Mouse (Mus musculus): Measurements from ENCODE around the gene Errfi1. TPM values are rescaled to one million over a fixed set of nuclear protein-coding genes. Genes with fewer than 3 reads are reported as not detected.

Gene Errfi1
- polyA plus RNA-seq, 1 experiment from 2014 or later = 17.3 TPM

GRCm38 (mm10) chr4:150824877-150825276 lies 28.8 kb upstream of the Errfi1 start:
- Histone ChIP-seq H3K4me1 (no peaks in the 10 kb centered on the region), H3K4me3 (no peak overlapping the region), H3K27me3 (no peaks in the 10 kb centered on the region), H3K36me3 (no peaks in the 10 kb centered on the region), H3K9ac (replicated peaks) (no peak overlapping the region), H3K4me2 (replicated peaks) (no peak overlapping the region), H3K27ac (replicated peaks) (no peak overlapping the region), H3K9me3 (no peaks in the 10 kb centered on the region)
- 63% methylated on average over 6 of the region's 6 CpGs for whole genome bisulfite sequencing
- ATAC-seq (replicated peaks) = no peak

GRCm38 (mm10) chr4:150825531-150825930 lies 28.2 kb upstream of the Errfi1 start:
- Histone ChIP-seq H3K4me2 (replicated peaks) (no peak overlapping the region), H3K4me3 (no peak overlapping the region), H3K36me3 (no peaks in the 10 kb centered on the region), H3K9me3 (no peaks in the 10 kb centered on the region), H3K27ac (replicated peaks) (no peak overlapping the region), H3K9ac (replicated peaks) (no peak overlapping the region), H3K27me3 (no peaks in the 10 kb centered on the region), H3K4me1 (no peaks in the 10 kb centered on the region)
- ATAC-seq (replicated peaks) = no peak
- WGBS = 20% methylated on average over 7 of the region's 7 CpGs

- no peaks in the 10 kb centered on the region for H3K4me1 ChIP-seq
- no peak overlapping the region for H3K9ac ChIP-seq (replicated peaks)
- WGBS = 63% methylated on average over 3 of the region's 3 CpGs
- H3K4me3 ChIP-seq = no peak overlapping the region
- H3K9me3 ChIP-seq = no peaks in the 10 kb centered on the region
- H3K36me3 ChIP-seq = no peaks in the 10 kb centered on the region
- no peak for ATAC-seq (replicated peaks)
- no peak overlapping the region for H3K27ac ChIP-seq (replicated peaks)
- H3K4me2 ChIP-seq (replicated peaks) = no peak overlapping the region
- no peaks in the 10 kb centered on the region for H3K27me3 ChIP-seq
These were observed 22.4 kb upstream of the Errfi1 start for GRCm38 (mm10) chr4:150831321-150831720.

- ATAC-seq (replicated peaks) = no peak
- Histone ChIP-seq H3K27ac (replicated peaks) (no peak overlapping the region), H3K4me3 (no peak overlapping the region), H3K36me3 (no peaks in the 10 kb centered on the region), H3K9ac (replicated peaks) (no peak overlapping the region), H3K4me2 (replicated peaks) (no peak overlapping the region), H3K4me1 (no peaks in the 10 kb centered on the region), H3K27me3 (no peaks in the 10 kb centered on the region), H3K9me3 (no peaks in the 10 kb centered on the region)
- 89% methylated on average over 6 of the region's 6 CpGs for WGBS
These were observed 21.8 kb upstream of the Errfi1 start for GRCm38 (mm10) chr4:150831941-150832340.

- H3K4me2 ChIP-seq (replicated peaks) = no peak overlapping the region
- no peaks in the 10 kb centered on the region for H3K36me3 ChIP-seq
- H3K4me3 ChIP-seq = no peak overlapping the region
- no peaks in the 10 kb centered on the region for H3K27me3 ChIP-seq
- no peak overlapping the region for H3K27ac ChIP-seq (replicated peaks)
- no peaks in the 10 kb centered on the region for H3K4me1 ChIP-seq
- ATAC-seq (replicated peaks) = no peak
- H3K9me3 ChIP-seq = no peaks in the 10 kb centered on the region
- WGBS = 81% methylated on average over 5 of the region's 5 CpGs
- no peak overlapping the region for H3K9ac ChIP-seq (replicated peaks)
These were observed 18.6 kb upstream of the Errfi1 start for GRCm38 (mm10) chr4:150835163-150835562.

GRCm38 (mm10) chr4:150836258-150836657 lies 17.5 kb upstream of the Errfi1 start:
- Histone ChIP-seq H3K4me1 (no peaks in the 10 kb centered on the region), H3K9me3 (no peaks in the 10 kb centered on the region), H3K36me3 (no peaks in the 10 kb centered on the region), H3K27me3 (no peaks in the 10 kb centered on the region), H3K27ac (replicated peaks) (no peak overlapping the region), H3K4me2 (replicated peaks) (no peak overlapping the region), H3K9ac (replicated peaks) (no peak overlapping the region), H3K4me3 (no peak overlapping the region)
- no peak for ATAC-seq (replicated peaks)
- 91% methylated on average over 13 of the region's 13 CpGs for WGBS

GRCm38 (mm10) chr4:150836961-150837360 lies 16.8 kb upstream of the Errfi1 start:
- no peak for ATAC-seq (replicated peaks)
- Histone ChIP-seq H3K4me1 (no peaks in the 10 kb centered on the region), H3K4me2 (replicated peaks) (no peak overlapping the region), H3K4me3 (no peak overlapping the region), H3K27me3 (no peaks in the 10 kb centered on the region), H3K9me3 (no peaks in the 10 kb centered on the region), H3K27ac (replicated peaks) (no peak overlapping the region), H3K36me3 (no peaks in the 10 kb centered on the region), H3K9ac (replicated peaks) (no peak overlapping the region)
- WGBS = 93% methylated on average over 12 of the region's 12 CpGs

- no peaks in the 10 kb centered on the region for H3K9me3 ChIP-seq
- H3K27me3 ChIP-seq = no peaks in the 10 kb centered on the region
- no peak overlapping the region for H3K9ac ChIP-seq (replicated peaks)
- H3K4me2 ChIP-seq (replicated peaks) = no peak overlapping the region
- no peak for ATAC-seq (replicated peaks)
- H3K27ac ChIP-seq (replicated peaks) = no peak overlapping the region
- H3K36me3 ChIP-seq = no peaks in the 10 kb centered on the region
- no peaks in the 10 kb centered on the region for H3K4me1 ChIP-seq
- 88% methylated on average over 6 of the region's 6 CpGs for WGBS
- no peak overlapping the region for H3K4me3 ChIP-seq
These were observed 16.3 kb upstream of the Errfi1 start for GRCm38 (mm10) chr4:150837458-150837857.

- 91% methylated on average over 5 of the region's 5 CpGs for WGBS
- Histone ChIP-seq H3K4me2 (replicated peaks) (no peak overlapping the region), H3K9ac (replicated peaks) (no peak overlapping the region), H3K27me3 (no peaks in the 10 kb centered on the region), H3K27ac (replicated peaks) (no peak overlapping the region), H3K4me3 (no peak overlapping the region), H3K9me3 (no peaks in the 10 kb centered on the region), H3K36me3 (no peaks in the 10 kb centered on the region), H3K4me1 (0 out of 2 replicates have a peak, but pooled peaks cover 3% of the 10 kb centered on the region)
- ATAC-seq (replicated peaks) = no peak
These were observed 11.7 kb upstream of the Errfi1 start for GRCm38 (mm10) chr4:150842045-150842444.

- no peak overlapping the region for H3K4me3 ChIP-seq
- H3K27me3 ChIP-seq = no peaks in the 10 kb centered on the region
- ATAC-seq (replicated peaks) = no peak
- H3K9me3 ChIP-seq = no peaks in the 10 kb centered on the region
- WGBS = 89% methylated on average over 7 of the region's 7 CpGs
- H3K36me3 ChIP-seq = no peaks in the 10 kb centered on the region
- H3K4me2 ChIP-seq (replicated peaks) = no peak overlapping the region
- no peak overlapping the region for H3K9ac ChIP-seq (replicated peaks)
- no peak overlapping the region for H3K27ac ChIP-seq (replicated peaks)
- H3K4me1 ChIP-seq = 0 out of 2 replicates have a peak, but pooled peaks cover 3% of the 10 kb centered on the region
These were observed 10.5 kb upstream of the Errfi1 start for GRCm38 (mm10) chr4:150843181-150843580.

GRCm38 (mm10) chr4:150846316-150846715 lies 7.4 kb upstream of the Errfi1 start:
- H3K4me2 ChIP-seq (replicated peaks) = no peak overlapping the region
- H3K4me1 ChIP-seq = 0 out of 2 replicates have a peak, but pooled peaks cover 3% of the 10 kb centered on the region
- 11% methylated on average over 8 of the region's 8 CpGs for WGBS
- no peak for ATAC-seq (replicated peaks)
- no peak overlapping the region for H3K27ac ChIP-seq (replicated peaks)
- no peaks in the 10 kb centered on the region for H3K9me3 ChIP-seq
- H3K9ac ChIP-seq (replicated peaks) = no peak overlapping the region
- no peaks in the 10 kb centered on the region for H3K27me3 ChIP-seq
- H3K4me3 ChIP-seq = no peak overlapping the region
- no peaks in the 10 kb centered on the region for H3K36me3 ChIP-seq

GRCm38 (mm10) chr4:150849964-150850363 lies 3.8 kb upstream of the Errfi1 start:
- Histone ChIP-seq H3K36me3 (no peaks in the 10 kb centered on the region), H3K4me3 (no peak overlapping the region), H3K27me3 (no peaks in the 10 kb centered on the region), H3K9ac (replicated peaks) (no peak overlapping the region), H3K9me3 (no peaks in the 10 kb centered on the region), H3K4me1 (peaks cover 11% of the 10 kb centered on the region), H3K27ac (replicated peaks) (no peak overlapping the region), H3K4me2 (replicated peaks) (no peak overlapping the region)
- ATAC-seq (replicated peaks) = no peak
- WGBS = 56% methylated on average over 10 of the region's 10 CpGs

- Histone ChIP-seq H3K9ac (replicated peaks) (no peak overlapping the region), H3K27me3 (no peaks in the 10 kb centered on the region), H3K4me2 (replicated peaks) (no peak overlapping the region), H3K4me3 (no peak overlapping the region), H3K4me1 (peaks cover 13% of the 10 kb centered on the region), H3K36me3 (no peaks in the 10 kb centered on the region), H3K27ac (replicated peaks) (no peak overlapping the region), H3K9me3 (no peaks in the 10 kb centered on the region)
- 92% methylated on average over 4 of the region's 4 CpGs for WGBS
- ATAC-seq (replicated peaks) = no peak
These were observed 2.8 kb upstream of the Errfi1 start for GRCm38 (mm10) chr4:150850893-150851292.
